Mouse (Mus musculus): ENCODE measurements around the gene Hspa8. TPM values are rescaled to one million over a fixed set of nuclear protein-coding genes. Genes with fewer than 3 reads are reported as not detected.

The Hspa8 gene
- polyA plus RNA-seq, 1 experiment, result 2,235 TPM

GRCm38 (mm10) chr9:40806440-40807288, 5.9 kb downstream of the Hspa8 start:
- Histone ChIP-seq H3K27ac (ENCODE audit: insufficient read depth, low read length) (peak overlapping the region; percentile 0; the same call in 1 of the 2 replicates), H3K4me1 (ENCODE audit: control insufficient read depth, insufficient read depth, low read length) (peaks cover 14% of the 10 kb centered on the region), H3K4me3 (ENCODE audit: insufficient read depth, low read length) (no peak overlapping the region)
- TF ChIP-seq POLR2A (IDR thresholded peaks at IDR 0.05; ENCODE audit: extremely low read depth, insufficient read depth, low read length) (peak; percentile 65; the same call in 1 of the 2 replicates), CTCF (IDR thresholded peaks at IDR 0.05; ENCODE audit: extremely low read depth, insufficient read depth, low read length) (peak; percentile 6; the same call in 1 of the 2 replicates)

GRCm38 (mm10) chr9:40807289-40807920, 6.6 kb downstream of the Hspa8 start:
- Histone ChIP-seq H3K4me1 (ENCODE audit: control insufficient read depth, insufficient read depth, low read length) (peaks cover 14% of the 10 kb centered on the region), H3K4me3 (ENCODE audit: insufficient read depth, low read length) (no peak overlapping the region), H3K27ac (ENCODE audit: insufficient read depth, low read length) (peak overlapping the region; percentile 12; the same call in 1 of the 2 replicates)
- TF ChIP-seq POLR2A (IDR thresholded peaks at IDR 0.05; ENCODE audit: extremely low read depth, insufficient read depth, low read length) (no peak; the same call in 1 of the 2 replicates), CTCF (IDR thresholded peaks at IDR 0.05; ENCODE audit: extremely low read depth, insufficient read depth, low read length) (0 out of 2 replicates have a peak, but pooled peaks have one; percentile 1)

GRCm38 (mm10) chr9:40808061-40808906, 7.5 kb downstream of the Hspa8 start:
- TF ChIP-seq CTCF (IDR thresholded peaks at IDR 0.05; ENCODE audit: extremely low read depth, insufficient read depth, low read length) (no peak), POLR2A (IDR thresholded peaks at IDR 0.05; ENCODE audit: extremely low read depth, insufficient read depth, low read length) (no peak)
- peaks cover 14% of the 10 kb centered on the region for H3K4me1 ChIP-seq (ENCODE audit: control insufficient read depth, insufficient read depth, low read length)
- no peak overlapping the region for H3K4me3 ChIP-seq (ENCODE audit: insufficient read depth, low read length)
- H3K27ac ChIP-seq (ENCODE audit: insufficient read depth, low read length), result 0 out of 2 replicates have a peak overlapping the region, but pooled peaks have one; percentile 12

GRCm38 (mm10) chr9:40808907-40809280, 8.1 kb downstream of the Hspa8 start:
- H3K4me3 ChIP-seq (ENCODE audit: insufficient read depth, low read length), result no peak overlapping the region
- TF ChIP-seq CTCF (IDR thresholded peaks at IDR 0.05; ENCODE audit: extremely low read depth, insufficient read depth, low read length) (no peak), POLR2A (IDR thresholded peaks at IDR 0.05; ENCODE audit: extremely low read depth, insufficient read depth, low read length) (no peak)
- no peak overlapping the region for H3K27ac ChIP-seq (ENCODE audit: insufficient read depth, low read length)
- peaks cover 14% of the 10 kb centered on the region for H3K4me1 ChIP-seq (ENCODE audit: control insufficient read depth, insufficient read depth, low read length)

GRCm38 (mm10) chr9:40811860-40812259, 11.1 kb downstream of the Hspa8 start:
- Histone ChIP-seq H3K4me1 (ENCODE audit: control insufficient read depth, insufficient read depth, low read length) (peaks cover 5% of the 10 kb centered on the region; the same call in 1 of the 2 replicates), H3K27ac (ENCODE audit: insufficient read depth, low read length) (no peak overlapping the region), H3K4me3 (ENCODE audit: insufficient read depth, low read length) (no peak overlapping the region)
- peak; percentile 13; the same call in 1 of the 2 replicates for TF ChIP-seq CTCF (IDR thresholded peaks at IDR 0.05; ENCODE audit: extremely low read depth, insufficient read depth, low read length)
- no peak for TF ChIP-seq POLR2A (IDR thresholded peaks at IDR 0.05; ENCODE audit: extremely low read depth, insufficient read depth, low read length)

GRCm38 (mm10) chr9:40814060-40814459, 13.3 kb downstream of the Hspa8 start:
- H3K4me1 ChIP-seq (ENCODE audit: control insufficient read depth, insufficient read depth, low read length), result no peaks in the 10 kb centered on the region
- H3K27ac ChIP-seq (ENCODE audit: insufficient read depth, low read length), result no peak overlapping the region
- H3K4me3 ChIP-seq (ENCODE audit: insufficient read depth, low read length), result no peak overlapping the region
- no peak for TF ChIP-seq CTCF (IDR thresholded peaks at IDR 0.05; ENCODE audit: extremely low read depth, insufficient read depth, low read length)
- no peak for TF ChIP-seq POLR2A (IDR thresholded peaks at IDR 0.05; ENCODE audit: extremely low read depth, insufficient read depth, low read length)

- Histone ChIP-seq H3K4me3 (ENCODE audit: insufficient read depth, low read length) (no peak overlapping the region), H3K27ac (ENCODE audit: insufficient read depth, low read length) (peak overlapping the region; percentile 59), H3K4me1 (ENCODE audit: control insufficient read depth, insufficient read depth, low read length) (no peaks in the 10 kb centered on the region)
- TF ChIP-seq POLR2A (IDR thresholded peaks at IDR 0.05; ENCODE audit: extremely low read depth, insufficient read depth, low read length) (no peak), CTCF (IDR thresholded peaks at IDR 0.05; ENCODE audit: extremely low read depth, insufficient read depth, low read length) (no peak)
Observed at GRCm38 (mm10) chr9:40817325-40818028, 16.7 kb downstream of the Hspa8 start.

- Histone ChIP-seq H3K4me1 (ENCODE audit: control insufficient read depth, insufficient read depth, low read length) (no peaks in the 10 kb centered on the region), H3K4me3 (ENCODE audit: insufficient read depth, low read length) (no peak overlapping the region), H3K27ac (ENCODE audit: insufficient read depth, low read length) (no peak overlapping the region)
- no peak for TF ChIP-seq POLR2A (IDR thresholded peaks at IDR 0.05; ENCODE audit: extremely low read depth, insufficient read depth, low read length)
- TF ChIP-seq CTCF (IDR thresholded peaks at IDR 0.05; ENCODE audit: extremely low read depth, insufficient read depth, low read length), result no peak
Observed at GRCm38 (mm10) chr9:40825601-40826000, 24.8 kb downstream of the Hspa8 start.
